Mouse (Mus musculus) testis, adult 2 months (tissue): ENCODE data around the gene Kel. TPM values are rescaled to one million over a fixed set of nuclear protein-coding genes. Genes with fewer than 3 reads are reported as not detected.

Experiments used
- H3K27ac ChIP-seq: fragments of 200-500 bp; 2 replicates; pipeline ENCODE4 v1.5.1; 2012; ENCODE audit warnings: low read depth, low read length; ENCODE audit not compliant: control insufficient read depth, insufficient read depth
- H3K27me3 ChIP-seq: fragments of 200-500 bp; 2 replicates; pipeline ENCODE4 v1.6.1; 2012; ENCODE audit warnings: mild to moderate bottlenecking, low read length, moderate library complexity; ENCODE audit not compliant: control insufficient read depth, insufficient read depth
- H3K36me3 ChIP-seq: fragments of 200-500 bp; 2 replicates; pipeline ENCODE4 v1.6.1; 2012; ENCODE audit warnings: mild to moderate bottlenecking, low read length; ENCODE audit not compliant: control insufficient read depth, insufficient read depth
- H3K4me1 ChIP-seq: fragments of 200-500 bp; 2 replicates; pipeline ENCODE4 v1.6.1; 2012; ENCODE audit warnings: low read length; ENCODE audit not compliant: control insufficient read depth, insufficient read depth
- H3K4me3 ChIP-seq: fragments of 200-500 bp; 2 replicates; pipeline ENCODE4 v1.5.1; 2012; ENCODE audit warnings: low read depth, mild to moderate bottlenecking, low read length, moderate library complexity, mixed read lengths; ENCODE audit not compliant: control insufficient read depth
- CTCF ChIP-seq: fragments of 200-500 bp; IDR thresholded peaks from 2 replicates; pipeline ENCODE4 v1.5.1; 2012; ENCODE audit warnings: low read depth, mild to moderate bottlenecking, inconsistent platforms, low read length, moderate library complexity; ENCODE audit not compliant: control insufficient read depth, insufficient read depth, insufficient replicate concordance
- POLR2A ChIP-seq: fragments of 200-500 bp; IDR thresholded peaks from 2 replicates; pipeline ENCODE4 v1.6.1; 2012; ENCODE audit warnings: low read depth, mild to moderate bottlenecking, inconsistent platforms, low read length, moderate library complexity; ENCODE audit not compliant: control insufficient read depth
- polyA plus RNA-seq: library from polyadenylated mRNA; depleted of rRNA; stranded (reverse); fragments of >200 nt; gene quantifications from 2 replicates; pipeline ENCODE4 v1.2.3, GENCODE M21; 2012

Kel gene
- polyA plus RNA-seq, 1 experiment, result 3.4 TPM

DNA sequence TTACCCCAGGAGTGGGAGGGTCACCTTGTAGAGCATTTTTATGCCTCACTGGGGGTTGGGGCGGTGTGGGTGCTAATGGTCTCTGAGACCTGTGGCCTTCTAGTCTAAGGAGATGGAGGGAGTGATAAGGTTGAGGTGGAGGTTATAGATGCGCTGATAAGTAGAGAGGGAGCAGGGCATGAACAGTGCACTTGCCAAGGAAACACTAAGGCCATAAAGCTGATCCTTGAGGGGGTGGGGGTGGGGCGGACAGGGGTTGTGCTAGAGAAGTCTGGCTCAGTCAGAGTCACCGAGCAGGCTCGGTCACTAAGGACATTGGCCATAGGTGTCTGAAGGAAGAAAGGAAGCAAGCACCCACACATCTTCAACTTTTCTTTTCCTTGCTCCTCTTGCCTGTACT lies 22.5 kb downstream of the Kel start:
- no peaks in the 10 kb centered on the region for H3K36me3 ChIP-seq
- TF ChIP-seq CTCF (no peak), POLR2A (no peak)
- no peaks in the 10 kb centered on the region for H3K4me1 ChIP-seq
- no peak overlapping the region for H3K4me3 ChIP-seq
- H3K27me3 ChIP-seq, result no peaks in the 10 kb centered on the region
- no peak overlapping the region for H3K27ac ChIP-seq

GRCm38 (mm10) chr6:41680669-41681068 lies 23.5 kb downstream of the Kel start, which contains the start of gene Trpv5:
Trpv5 (minus strand) TSS chr6:41680769.
- no peak within 1 kb of the TSS for H3K4me3 ChIP-seq
- H3K27me3 ChIP-seq, result no peaks in the 10 kb centered on the region
- TF ChIP-seq CTCF (no peak), POLR2A (no peak)
- no peaks in the 10 kb centered on the region for H3K36me3 ChIP-seq
- H3K27ac ChIP-seq, result no peak within 1 kb of the TSS
- H3K4me1 ChIP-seq, result no peaks in the 10 kb centered on the region

DNA sequence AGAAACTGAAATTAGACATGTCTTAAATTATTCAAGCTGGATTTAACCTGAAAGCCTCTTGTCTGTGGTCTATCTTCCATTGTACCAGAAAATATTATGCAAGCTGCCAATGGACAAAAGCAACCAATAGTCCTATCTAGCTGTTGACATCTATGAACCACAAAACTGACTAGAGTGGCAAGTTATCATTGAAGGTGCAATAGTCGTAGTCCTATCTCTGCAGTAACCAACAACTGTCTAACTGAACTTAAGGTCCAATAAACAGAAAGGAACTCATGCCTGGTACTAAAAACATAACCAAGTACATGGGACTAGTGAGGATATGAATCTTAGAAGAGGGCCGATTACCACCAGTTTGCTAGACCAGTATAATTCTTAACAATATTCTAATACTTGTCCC lies 27.6 kb downstream of the Kel start:
- H3K27me3 ChIP-seq, result no peaks in the 10 kb centered on the region
- TF ChIP-seq POLR2A, result no peak
- TF ChIP-seq CTCF, result no peak

DNA sequence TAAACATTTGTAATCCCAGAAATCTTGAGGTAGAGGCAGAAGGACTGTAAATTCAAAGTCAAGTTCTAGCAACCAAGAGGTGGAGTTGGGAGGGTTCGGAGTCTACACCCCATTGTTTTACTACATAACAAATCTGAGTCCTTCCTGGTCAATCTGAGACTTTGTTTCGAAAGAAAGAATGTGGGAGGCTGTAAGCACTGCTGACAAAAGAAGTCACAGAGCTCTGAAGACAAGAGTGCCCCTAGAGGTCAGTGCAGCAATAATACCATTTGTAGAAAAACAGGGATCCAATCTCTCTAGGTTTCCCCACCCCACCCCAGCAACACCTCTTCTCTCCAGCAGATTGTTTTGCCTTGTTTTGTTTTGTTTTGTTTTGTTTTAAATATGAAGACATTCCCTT lies 41.8 kb downstream of the Kel start:
- H3K4me1 ChIP-seq, result no peaks in the 10 kb centered on the region

More for the DNA sequence above, 27.6 kb downstream of the Kel start:
- no peak overlapping the region for H3K4me3 ChIP-seq
- no peaks in the 10 kb centered on the region for H3K36me3 ChIP-seq
- no peak overlapping the region for H3K27ac ChIP-seq
- H3K4me1 ChIP-seq, result no peaks in the 10 kb centered on the region

GRCm38 (mm10) chr6:41658487-41658886 lies 45.7 kb downstream of the Kel start:
- TF ChIP-seq CTCF, result no peak
- TF ChIP-seq POLR2A, result no peak
- Histone ChIP-seq H3K36me3 (no peaks in the 10 kb centered on the region), H3K4me3 (no peak overlapping the region), H3K27ac (no peak overlapping the region), H3K4me1 (no peaks in the 10 kb centered on the region), H3K27me3 (no peaks in the 10 kb centered on the region)

More for the DNA sequence above, 41.8 kb downstream of the Kel start:
- Histone ChIP-seq H3K27ac (no peak overlapping the region), H3K36me3 (no peaks in the 10 kb centered on the region), H3K27me3 (no peaks in the 10 kb centered on the region), H3K4me3 (no peak overlapping the region)
- TF ChIP-seq CTCF (no peak), POLR2A (no peak)

- H3K27me3 ChIP-seq, result no peaks in the 10 kb centered on the region
- TF ChIP-seq CTCF (no peak), POLR2A (no peak)
- H3K4me1 ChIP-seq, result no peaks in the 10 kb centered on the region
- no peaks in the 10 kb centered on the region for H3K36me3 ChIP-seq
- H3K27ac ChIP-seq, result no peak overlapping the region
- no peak overlapping the region for H3K4me3 ChIP-seq
Measured at GRCm38 (mm10) chr6:41654648-41655047, 49.5 kb downstream of the Kel start.

DNA sequence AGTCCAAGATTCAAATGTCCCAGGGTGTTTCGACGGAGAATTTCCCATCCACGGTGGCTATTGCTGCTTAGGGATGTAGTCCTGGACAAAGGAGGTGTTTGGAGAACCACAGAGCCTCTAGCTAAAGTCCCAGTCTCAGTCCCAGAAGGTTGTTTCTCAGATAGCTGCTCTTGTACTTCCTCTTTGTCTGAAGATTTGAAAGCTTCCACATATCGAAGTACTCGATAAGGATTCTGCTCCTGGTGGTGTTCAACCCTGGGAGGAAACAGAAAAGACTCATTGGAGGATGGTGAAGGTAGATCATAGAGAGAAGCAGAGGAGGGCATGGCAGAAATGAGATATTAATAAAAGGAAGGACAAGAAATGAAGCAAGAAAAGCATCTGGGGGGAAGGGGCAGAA lies 51.0 kb downstream of the Kel start:
- H3K36me3 ChIP-seq, result no peaks in the 10 kb centered on the region
- H3K4me3 ChIP-seq, result no peak overlapping the region
- H3K27ac ChIP-seq, result no peak overlapping the region
- no peaks in the 10 kb centered on the region for H3K4me1 ChIP-seq
- TF ChIP-seq POLR2A (no peak), CTCF (no peak)
- H3K27me3 ChIP-seq, result no peaks in the 10 kb centered on the region

GRCm38 (mm10) chr6:41646672-41647071 lies 57.5 kb downstream of the Kel start:
- Histone ChIP-seq H3K27ac (no peak overlapping the region), H3K36me3 (no peaks in the 10 kb centered on the region), H3K4me1 (no peaks in the 10 kb centered on the region), H3K4me3 (no peak overlapping the region), H3K27me3 (no peaks in the 10 kb centered on the region)
- no peak for TF ChIP-seq CTCF
